Mouse (Mus musculus) cerebellum, adult 11-12 months (tissue): ENCODE measurements around the gene Klf8.
"Not testable (repeated sequence)": the region's sequence is repeated elsewhere in the genome, so short reads cannot be mapped to it uniquely, and the experiment has no call there.

ENCODE experiments used
- DNase-seq: peaks from one replicate; pipeline ENCODE4 v3.0.0; 2022

Gene Klf8

GRCm38 (mm10) chrX:153237304-153237919 is at the start of gene Klf8:
Gene Klf8, plus strand, starts transcription at chrX:153237466.
- DNase-seq, result peak; percentile 20

- DNase-seq, result not testable (repeated sequence)
Observed at GRCm38 (mm10) chrX:153199185-153199584, 38.1 kb upstream of the Klf8 start.

- no peak for DNase-seq
Observed at GRCm38 (mm10) chrX:153211101-153211500, 26.2 kb upstream of the Klf8 start.

- DNase-seq, result no peak
Observed at GRCm38 (mm10) chrX:153231240-153231639, 6.0 kb upstream of the Klf8 start.

- no peak for DNase-seq
Observed at GRCm38 (mm10) chrX:153233255-153233654, 4.0 kb upstream of the Klf8 start.

GRCm38 (mm10) chrX:153237920-153238504 is 746 bp downstream of the Klf8 start:
- peak; percentile 43 for DNase-seq

- DNase-seq, result no peak
Observed at GRCm38 (mm10) chrX:153254256-153254655, 17.0 kb downstream of the Klf8 start.

GRCm38 (mm10) chrX:153255504-153255903 is 18.2 kb downstream of the Klf8 start:
- no peak for DNase-seq

GRCm38 (mm10) chrX:153282185-153282584 is 44.9 kb downstream of the Klf8 start:
- DNase-seq, result no peak

- DNase-seq, result no peak
Observed at GRCm38 (mm10) chrX:153311356-153311755, 74.1 kb downstream of the Klf8 start.

GRCm38 (mm10) chrX:153323105-153323504 is 85.8 kb downstream of the Klf8 start:
- no peak for DNase-seq

GRCm38 (mm10) chrX:153334140-153334539 is 96.9 kb downstream of the Klf8 start:
- not testable (repeated sequence) for DNase-seq

GRCm38 (mm10) chrX:153359331-153360215 is 122.3 kb downstream of the Klf8 start:
- peak; percentile 27 for DNase-seq

GRCm38 (mm10) chrX:153360216-153360590 is 122.9 kb downstream of the Klf8 start:
- DNase-seq, result peak; percentile 13

- DNase-seq, result peak; percentile 4
Observed at GRCm38 (mm10) chrX:153360666-153361269, 123.5 kb downstream of the Klf8 start.

GRCm38 (mm10) chrX:153366754-153367153 is 129.5 kb downstream of the Klf8 start:
- DNase-seq, result peak; percentile 18

- DNase-seq, result no peak
Observed at GRCm38 (mm10) chrX:153369780-153370179, 132.5 kb downstream of the Klf8 start.

GRCm38 (mm10) chrX:153375105-153375504 is 137.8 kb downstream of the Klf8 start:
- no peak for DNase-seq

GRCm38 (mm10) chrX:153381753-153382152 is 144.5 kb downstream of the Klf8 start:
- no peak for DNase-seq

GRCm38 (mm10) chrX:153389291-153389690 is 152.0 kb downstream of the Klf8 start:
- DNase-seq, result no peak

- no peak for DNase-seq
Observed at GRCm38 (mm10) chrX:153417067-153417466, 179.8 kb downstream of the Klf8 start.

- no peak for DNase-seq
Observed at GRCm38 (mm10) chrX:153433659-153434293, 196.5 kb downstream of the Klf8 start.

GRCm38 (mm10) chrX:153439573-153439972 is 202.3 kb downstream of the Klf8 start:
- no peak for DNase-seq
